Mouse (Mus musculus): ENCODE data around the gene Ppm1f. TPM values are rescaled to one million over a fixed set of nuclear protein-coding genes. Genes with fewer than 3 reads are reported as not detected.
A peak's percentile ranks its signal among the peaks of the same experiment; 100 is the strongest.
"Not testable (repeated sequence)": the region's sequence is repeated elsewhere in the genome, so short reads cannot be mapped to it uniquely, and the experiment has no call there.

Gene Ppm1f
- polyA plus RNA-seq, 1 experiment from 2014 or later = 27.8 TPM

- Histone ChIP-seq H3K4me3 (replicated peaks) (no peak overlapping the region), H3K27ac (replicated peaks) (no peak overlapping the region), H3K4me2 (replicated peaks) (no peak overlapping the region), H3K36me3 (peaks cover 71% of the 10 kb centered on the region), H3K4me1 (0 out of 2 replicates have a peak, but pooled peaks cover 10% of the 10 kb centered on the region), H3K27me3 (no peaks in the 10 kb centered on the region), H3K9ac (no peak overlapping the region), H3K9me3 (replicated peaks) (no peaks in the 10 kb centered on the region)
- 65% methylated on average over 1 of the region's 1 CpGs for WGBS
- no peak for ATAC-seq (ENCODE audit: insufficient number of reproducible peaks, low FRiP score, low TSS enrichment, low read depth)
Measured at GRCm38 (mm10) chr16:16913440-16913839, 17.2 kb downstream of the Ppm1f start.

- H3K4me3 ChIP-seq (replicated peaks) = no peak overlapping the region
- H3K9me3 ChIP-seq (replicated peaks) = no peaks in the 10 kb centered on the region
- H3K27ac ChIP-seq (replicated peaks) = no peak overlapping the region
- no peak overlapping the region for H3K9ac ChIP-seq
- 90% methylated on average over 7 of the region's 7 CpGs for WGBS
- H3K36me3 ChIP-seq = peaks cover 70% of the 10 kb centered on the region
- H3K4me2 ChIP-seq (replicated peaks) = no peak overlapping the region
- no peaks in the 10 kb centered on the region for H3K27me3 ChIP-seq
- H3K4me1 ChIP-seq = 0 out of 2 replicates have a peak, but pooled peaks cover 4% of the 10 kb centered on the region
- no peak for ATAC-seq (ENCODE audit: insufficient number of reproducible peaks, low FRiP score, low TSS enrichment, low read depth)
Measured at GRCm38 (mm10) chr16:16918441-16919117, 22.3 kb downstream of the Ppm1f start.

- Histone ChIP-seq H3K9me3 (replicated peaks) (no peaks in the 10 kb centered on the region), H3K4me2 (replicated peaks) (no peak overlapping the region), H3K4me1 (0 out of 2 replicates have a peak, but pooled peaks cover 4% of the 10 kb centered on the region), H3K9ac (no peak overlapping the region), H3K27ac (replicated peaks) (no peak overlapping the region), H3K27me3 (no peaks in the 10 kb centered on the region), H3K4me3 (replicated peaks) (no peak overlapping the region), H3K36me3 (peaks cover 61% of the 10 kb centered on the region)
- ATAC-seq (ENCODE audit: insufficient number of reproducible peaks, low FRiP score, low TSS enrichment, low read depth) = no peak
- 72% methylated on average over 3 of the region's 3 CpGs for WGBS
Measured at GRCm38 (mm10) chr16:16921021-16921435, 24.8 kb downstream of the Ppm1f start.

- Histone ChIP-seq H3K9ac (no peak overlapping the region), H3K27me3 (no peaks in the 10 kb centered on the region), H3K4me1 (0 out of 2 replicates have a peak, but pooled peaks cover 4% of the 10 kb centered on the region), H3K9me3 (replicated peaks) (no peaks in the 10 kb centered on the region), H3K27ac (replicated peaks) (no peak overlapping the region), H3K36me3 (peaks cover 38% of the 10 kb centered on the region), H3K4me3 (replicated peaks) (no peak overlapping the region), H3K4me2 (replicated peaks) (no peak overlapping the region)
- no peak for ATAC-seq (ENCODE audit: insufficient number of reproducible peaks, low FRiP score, low TSS enrichment, low read depth)
- 90% methylated on average over 3 of the region's 3 CpGs for WGBS
Measured at GRCm38 (mm10) chr16:16924481-16924880, 28.2 kb downstream of the Ppm1f start.

GRCm38 (mm10) chr16:16926536-16926935 is 30.3 kb downstream of the Ppm1f start:
- 55% methylated on average over 5 of the region's 5 CpGs for WGBS
- Histone ChIP-seq H3K27ac (replicated peaks) (no peak overlapping the region), H3K4me1 (no peaks in the 10 kb centered on the region), H3K36me3 (peaks cover 29% of the 10 kb centered on the region), H3K9me3 (replicated peaks) (no peaks in the 10 kb centered on the region), H3K27me3 (no peaks in the 10 kb centered on the region), H3K9ac (no peak overlapping the region), H3K4me3 (replicated peaks) (no peak overlapping the region), H3K4me2 (replicated peaks) (no peak overlapping the region)
- ATAC-seq (ENCODE audit: insufficient number of reproducible peaks, low FRiP score, low TSS enrichment, low read depth) = peak; percentile 57; the same call in 1 of the 2 replicates

GRCm38 (mm10) chr16:16928908-16929307 is 32.6 kb downstream of the Ppm1f start:
- peaks cover 10% of the 10 kb centered on the region for H3K36me3 ChIP-seq
- not testable (repeated sequence) for H3K27ac ChIP-seq (replicated peaks); H3K27me3 ChIP-seq; H3K4me2 ChIP-seq (replicated peaks); H3K9ac ChIP-seq; H3K9me3 ChIP-seq (replicated peaks); H3K4me3 ChIP-seq (replicated peaks); H3K4me1 ChIP-seq; ATAC-seq (ENCODE audit: insufficient number of reproducible peaks, low FRiP score, low TSS enrichment, low read depth)
- 74% methylated on average over 3 of the region's 3 CpGs for WGBS

- Histone ChIP-seq H3K4me3 (replicated peaks) (no peak overlapping the region), H3K27ac (replicated peaks) (no peak overlapping the region), H3K36me3 (peaks cover under 1% of the 10 kb centered on the region; the same call in 1 of the 2 replicates), H3K4me2 (replicated peaks) (no peak overlapping the region), H3K27me3 (no peaks in the 10 kb centered on the region), H3K4me1 (no peaks in the 10 kb centered on the region), H3K9ac (no peak overlapping the region), H3K9me3 (replicated peaks) (no peaks in the 10 kb centered on the region)
- no peak for ATAC-seq (ENCODE audit: insufficient number of reproducible peaks, low FRiP score, low TSS enrichment, low read depth)
- 87% methylated on average over 3 of the region's 3 CpGs for WGBS
Measured at GRCm38 (mm10) chr16:16930326-16930725, 34.1 kb downstream of the Ppm1f start.

GRCm38 (mm10) chr16:16930810-16931296 is 34.6 kb downstream of the Ppm1f start:
- 58% methylated on average over 5 of the region's 5 CpGs for WGBS
- Histone ChIP-seq H3K27me3 (no peaks in the 10 kb centered on the region), H3K4me3 (replicated peaks) (no peak overlapping the region), H3K27ac (replicated peaks) (no peak overlapping the region), H3K4me1 (no peaks in the 10 kb centered on the region), H3K36me3 (no peaks in the 10 kb centered on the region; the same call in 1 of the 2 replicates), H3K9me3 (replicated peaks) (no peaks in the 10 kb centered on the region), H3K4me2 (replicated peaks) (no peak overlapping the region), H3K9ac (no peak overlapping the region)
- no peak for ATAC-seq (ENCODE audit: insufficient number of reproducible peaks, low FRiP score, low TSS enrichment, low read depth)

- Histone ChIP-seq H3K36me3 (no peaks in the 10 kb centered on the region), H3K27me3 (no peaks in the 10 kb centered on the region), H3K27ac (replicated peaks) (no peak overlapping the region), H3K4me1 (no peaks in the 10 kb centered on the region), H3K9ac (no peak overlapping the region), H3K4me3 (replicated peaks) (no peak overlapping the region), H3K9me3 (replicated peaks) (no peaks in the 10 kb centered on the region), H3K4me2 (replicated peaks) (no peak overlapping the region)
- ATAC-seq (ENCODE audit: insufficient number of reproducible peaks, low FRiP score, low TSS enrichment, low read depth) = no peak
- WGBS = 92% methylated on average over 9 of the region's 9 CpGs
Measured at GRCm38 (mm10) chr16:16939543-16939942, 43.3 kb downstream of the Ppm1f start.

- no peak for ATAC-seq (ENCODE audit: insufficient number of reproducible peaks, low FRiP score, low TSS enrichment, low read depth)
- H3K4me3 ChIP-seq (replicated peaks) = no peak overlapping the region
- H3K36me3 ChIP-seq = no peaks in the 10 kb centered on the region
- H3K4me1 ChIP-seq = no peaks in the 10 kb centered on the region
- H3K27ac ChIP-seq (replicated peaks) = no peak overlapping the region
- no peaks in the 10 kb centered on the region for H3K27me3 ChIP-seq
- no peak overlapping the region for H3K4me2 ChIP-seq (replicated peaks)
- H3K9me3 ChIP-seq (replicated peaks) = no peaks in the 10 kb centered on the region
- H3K9ac ChIP-seq = no peak overlapping the region
- WGBS = 98% methylated on average over 2 of the region's 2 CpGs
Measured at GRCm38 (mm10) chr16:16941078-16941477, 44.8 kb downstream of the Ppm1f start.

GRCm38 (mm10) chr16:16958575-16958974 is 62.3 kb downstream of the Ppm1f start:
- ATAC-seq (ENCODE audit: insufficient number of reproducible peaks, low FRiP score, low TSS enrichment, low read depth) = no peak
- no peak overlapping the region for H3K4me3 ChIP-seq (replicated peaks)
- H3K9ac ChIP-seq = no peak overlapping the region
- H3K27ac ChIP-seq (replicated peaks) = no peak overlapping the region
- WGBS = 15% methylated on average over 4 of the region's 5 CpGs
- H3K9me3 ChIP-seq (replicated peaks) = no peaks in the 10 kb centered on the region
- no peak overlapping the region for H3K4me2 ChIP-seq (replicated peaks)
- no peaks in the 10 kb centered on the region for H3K36me3 ChIP-seq
- H3K4me1 ChIP-seq = no peaks in the 10 kb centered on the region
- H3K27me3 ChIP-seq = no peaks in the 10 kb centered on the region

- no peak overlapping the region for H3K4me2 ChIP-seq (replicated peaks)
- no peaks in the 10 kb centered on the region for H3K27me3 ChIP-seq
- no peak overlapping the region for H3K9ac ChIP-seq
- no peaks in the 10 kb centered on the region for H3K36me3 ChIP-seq
- no peak overlapping the region for H3K27ac ChIP-seq (replicated peaks)
- H3K4me3 ChIP-seq (replicated peaks) = no peak overlapping the region
- no peak for ATAC-seq (ENCODE audit: insufficient number of reproducible peaks, low FRiP score, low TSS enrichment, low read depth)
- H3K4me1 ChIP-seq = no peaks in the 10 kb centered on the region
- H3K9me3 ChIP-seq (replicated peaks) = no peaks in the 10 kb centered on the region
- 87% methylated on average over 6 of the region's 6 CpGs for WGBS
Measured at GRCm38 (mm10) chr16:16959907-16960306, 63.6 kb downstream of the Ppm1f start.

All from embryonic facial prominence, embryonic 15.5 days (tissue).